Mouse (Mus musculus) CD4-positive helper T cell, adult 2 months (primary cell): ENCODE data around the gene Fut8.
A peak's percentile ranks its signal among the peaks of the same experiment; 100 is the strongest.

Source experiments
- DNase-seq: peaks from one replicate; pipeline ENCODE4 v3.0.0-alpha.2; 2012; ENCODE audit warnings: low read depth, missing footprints, low spot score

Gene Fut8

DNA sequence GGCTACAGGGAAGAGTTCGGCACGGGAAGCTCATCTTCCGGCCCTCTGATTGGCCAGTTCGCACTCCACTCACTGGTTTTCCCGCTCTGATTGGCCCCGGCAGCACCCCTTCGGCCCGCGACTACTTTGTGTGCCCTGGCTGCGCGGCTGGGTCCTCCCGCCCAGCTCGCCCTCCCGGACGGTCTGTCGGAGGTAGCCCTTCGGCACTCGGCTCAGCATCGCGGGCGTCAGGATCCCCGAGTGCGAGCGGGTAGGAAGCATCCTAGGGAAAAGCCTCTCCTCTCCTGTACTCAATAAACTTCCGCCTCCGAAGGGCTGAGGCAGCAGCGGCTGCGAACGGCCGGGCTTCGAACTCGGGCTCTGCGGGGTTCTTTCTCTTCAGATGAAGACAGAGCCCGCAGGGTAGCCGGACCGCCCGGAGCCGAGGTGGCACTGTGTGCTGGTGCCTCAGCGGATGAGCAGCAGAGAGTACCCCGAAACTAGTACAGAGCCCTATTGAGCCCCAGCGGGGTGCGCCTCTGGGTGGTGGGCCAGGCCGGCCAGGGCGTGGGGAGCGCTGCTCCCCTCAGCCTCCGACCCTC lies at the start of gene Fut8:
Gene Fut8, plus strand, starts transcription at position 176 of the 581 bp plus-strand sequence.
- peak; percentile 83 for DNase-seq

DNA sequence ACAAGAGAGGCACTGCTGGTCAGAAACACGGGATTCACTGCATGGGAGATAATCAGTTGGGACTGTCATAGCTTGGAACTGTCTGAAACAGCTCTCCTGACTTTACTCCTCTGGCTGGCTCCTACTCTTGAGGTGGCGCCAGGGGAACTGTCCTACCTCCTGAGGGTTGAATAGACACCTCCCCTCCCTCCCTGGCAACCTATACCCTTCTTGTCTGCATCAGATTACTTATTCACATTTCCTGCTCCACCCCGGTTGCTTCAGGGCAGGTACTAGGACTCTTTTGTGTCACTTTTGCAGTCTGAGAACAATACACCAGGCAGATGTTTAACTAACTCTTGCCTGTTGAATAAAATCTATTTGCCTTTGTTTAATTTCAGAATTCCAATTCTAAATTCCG lies 48.8 kb upstream of the Fut8 start:
- no peak for DNase-seq

DNA sequence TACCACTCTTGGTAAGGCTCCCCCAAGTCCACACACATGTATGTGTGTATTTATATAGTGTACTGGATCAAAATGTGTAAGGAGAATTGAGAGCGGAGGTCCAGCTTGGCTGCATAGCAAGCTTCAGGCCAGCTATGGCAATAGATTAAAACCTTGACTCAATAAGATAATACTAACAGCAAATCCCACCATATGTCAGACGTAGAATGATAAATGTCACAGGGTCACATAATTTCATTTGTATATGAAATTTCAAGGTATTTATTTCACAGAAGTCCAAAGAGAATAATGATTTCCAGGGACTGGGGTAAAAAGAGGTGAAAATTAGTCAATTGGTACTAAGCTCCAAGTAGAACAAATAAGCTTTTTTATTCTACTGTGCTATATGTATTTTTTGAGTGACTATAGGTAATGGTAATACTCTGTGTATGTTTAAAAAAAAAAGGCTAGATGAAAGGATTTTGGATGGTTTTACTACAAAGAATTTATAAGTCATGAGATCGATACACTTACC lies 47.9 kb upstream of the Fut8 start:
- DNase-seq, result no peak

DNA sequence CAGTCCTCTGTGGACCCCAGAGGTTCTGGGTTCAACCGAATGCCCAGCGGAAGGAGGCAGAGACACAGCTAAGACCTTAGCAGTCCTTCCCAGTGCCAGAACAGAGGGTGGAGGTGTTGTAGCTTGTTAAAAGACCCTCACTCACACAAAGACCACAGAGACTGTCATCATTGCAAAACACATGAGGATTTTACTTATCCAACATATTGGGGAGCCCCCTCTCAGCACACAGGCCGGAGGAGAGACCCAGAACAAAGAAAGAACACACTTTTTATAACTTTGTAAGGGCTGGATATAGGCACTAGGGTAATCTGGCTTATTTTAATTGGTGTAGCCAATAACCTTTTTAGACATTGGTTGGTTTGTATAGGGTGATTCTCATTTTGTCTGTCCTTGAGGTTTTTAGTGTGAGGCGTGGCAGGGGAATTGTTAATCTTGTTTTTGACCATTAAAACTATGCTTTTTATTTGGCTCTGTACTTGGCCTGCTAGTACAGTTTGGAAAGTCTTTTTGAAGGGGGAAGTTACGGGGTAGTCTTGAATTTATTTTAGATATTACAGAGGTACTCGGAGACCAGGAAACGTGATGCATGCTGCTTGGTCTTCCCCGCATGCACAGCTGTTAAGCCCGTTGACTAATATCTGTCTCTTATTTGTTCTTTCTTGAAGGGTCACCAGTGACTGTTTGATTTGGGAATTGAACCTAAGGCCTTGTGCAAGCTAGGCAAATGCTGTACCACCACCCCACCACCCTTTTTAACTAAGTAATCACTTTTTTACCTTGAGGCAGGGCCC lies 46.2 kb upstream of the Fut8 start:
- DNase-seq, result no peak

DNA sequence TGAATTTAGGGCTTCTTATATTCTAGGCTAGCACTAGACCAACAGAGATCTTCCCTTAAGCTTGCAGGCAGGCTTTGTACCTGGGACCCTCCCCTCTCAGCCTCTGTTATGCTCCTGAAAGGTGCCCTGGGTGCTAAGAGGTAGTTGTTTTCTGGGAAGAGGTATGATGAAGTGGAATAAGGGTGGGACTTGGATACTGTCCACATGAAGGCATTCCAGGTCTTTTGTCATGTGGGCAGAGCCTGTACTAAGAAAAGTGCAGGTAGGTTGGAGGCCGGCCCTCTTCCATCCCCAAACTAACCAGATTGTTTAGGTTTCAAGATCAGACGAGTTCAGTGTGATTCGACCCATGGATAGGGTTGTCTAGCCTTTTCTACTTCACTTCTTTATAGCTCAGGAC lies 45.2 kb upstream of the Fut8 start:
- DNase-seq, result no peak

DNA sequence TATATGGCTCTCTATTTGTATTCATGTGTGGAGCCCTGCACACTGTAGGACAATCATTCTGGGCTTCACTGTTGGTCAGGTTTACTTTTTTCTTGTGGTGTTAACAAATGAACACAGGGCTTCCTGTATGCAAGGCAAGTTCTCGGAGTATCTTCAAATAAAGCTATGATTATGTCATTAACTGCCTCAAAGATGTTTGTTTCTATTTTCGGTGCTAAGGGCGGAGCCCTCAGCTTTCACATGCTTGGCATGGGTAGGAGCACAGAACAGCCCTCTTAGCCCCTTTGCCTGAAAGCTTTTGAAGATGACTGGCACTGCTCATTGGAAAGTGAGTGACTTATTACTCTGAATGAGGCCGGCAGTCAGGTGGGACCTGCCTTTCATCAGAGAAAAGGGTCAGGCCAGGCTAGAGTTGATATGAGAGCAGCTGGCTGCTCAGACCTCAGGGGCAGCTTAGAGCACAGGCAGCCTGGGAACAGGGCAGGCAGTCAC lies 44.7 kb upstream of the Fut8 start:
- peak; percentile 34 for DNase-seq

DNA sequence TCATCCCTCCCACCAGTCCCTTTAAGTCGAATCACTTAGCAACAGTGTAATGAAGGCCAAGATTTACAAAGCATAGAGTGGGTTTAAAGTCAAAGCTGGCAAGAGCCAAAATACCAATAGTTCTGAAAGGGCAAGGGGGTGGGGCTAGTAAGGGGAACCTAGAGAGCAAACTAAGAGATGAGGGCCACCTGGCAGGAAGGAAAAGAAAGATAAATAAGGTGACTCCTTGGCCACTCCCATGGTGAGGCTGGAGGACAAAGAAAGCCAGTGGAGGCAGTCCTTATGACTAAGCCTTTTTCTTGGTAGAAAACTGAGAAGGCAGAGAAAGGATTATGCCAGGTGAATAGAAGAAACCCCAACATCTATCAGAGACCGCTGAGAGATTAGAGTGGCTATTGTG lies 42.9 kb upstream of the Fut8 start:
- no peak for DNase-seq

DNA sequence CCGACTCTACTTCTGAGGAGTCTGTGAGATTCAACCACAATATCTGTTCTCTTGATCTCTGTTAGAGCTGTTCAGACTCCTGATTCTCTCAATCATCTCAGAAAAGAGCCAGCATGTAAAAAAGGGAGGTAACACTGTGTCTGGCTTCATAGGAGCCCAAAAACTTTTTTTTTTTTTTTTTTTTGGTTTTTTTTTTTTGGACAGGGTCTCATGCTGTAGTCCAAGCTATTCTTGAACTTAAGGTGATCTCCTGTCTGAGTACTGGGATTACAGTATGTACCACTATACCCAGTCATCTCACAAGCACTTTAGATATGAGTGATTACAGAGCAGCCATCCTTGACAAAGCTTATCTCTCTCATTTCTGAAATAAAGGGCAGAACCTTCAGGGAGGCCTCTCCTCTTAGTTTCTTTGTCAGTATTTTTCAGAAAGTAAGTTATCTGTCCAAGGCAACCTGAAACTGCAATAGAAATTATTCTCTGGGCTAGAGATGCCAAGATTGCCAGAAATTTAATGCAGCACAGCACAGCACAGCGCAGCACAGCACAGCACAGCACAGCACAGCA lies 41.3 kb upstream of the Fut8 start:
- no peak for DNase-seq

DNA sequence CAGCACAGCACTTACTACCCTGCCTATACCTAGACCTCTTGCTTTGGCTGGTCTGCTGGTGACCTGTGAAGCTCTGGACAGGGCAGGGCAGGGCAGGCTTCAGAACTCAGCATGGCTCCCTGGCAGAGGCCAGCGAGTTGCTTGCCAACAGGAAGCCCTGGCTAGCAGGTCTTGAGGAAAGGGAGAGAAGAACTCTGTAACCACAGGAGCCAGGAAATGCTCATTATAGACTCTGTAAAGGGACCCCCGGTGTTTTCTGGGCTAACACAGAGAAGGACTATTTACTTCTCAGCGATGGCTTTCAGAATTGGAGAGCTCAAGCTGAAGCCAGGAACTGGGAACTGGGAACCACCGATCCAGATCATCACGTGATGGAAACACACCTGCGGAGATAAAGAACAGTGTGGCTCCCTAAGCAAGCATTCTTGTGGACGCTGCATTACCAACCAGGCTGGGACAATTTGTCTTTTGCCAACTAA lies 40.8 kb upstream of the Fut8 start:
- DNase-seq, result no peak

DNA sequence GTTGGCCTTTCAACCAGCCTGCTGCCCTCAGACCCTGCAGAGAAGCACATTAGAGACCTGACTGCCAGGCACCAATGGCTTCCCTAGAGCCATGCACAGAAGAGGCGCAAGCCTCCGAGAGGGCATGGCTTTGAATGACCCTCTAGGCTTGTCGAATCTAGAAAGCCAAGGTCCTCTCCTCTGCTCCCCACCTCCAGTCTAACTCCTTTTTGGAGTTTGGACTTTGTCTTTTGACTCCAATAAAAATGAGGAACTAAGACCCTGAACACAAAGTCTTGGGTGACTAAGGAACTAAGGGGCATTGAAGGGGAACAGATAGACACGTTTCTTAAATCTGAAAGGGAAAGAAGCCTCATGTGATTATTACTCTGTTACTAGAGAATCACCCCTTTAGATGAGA lies 39.7 kb upstream of the Fut8 start:
- DNase-seq, result no peak

DNA sequence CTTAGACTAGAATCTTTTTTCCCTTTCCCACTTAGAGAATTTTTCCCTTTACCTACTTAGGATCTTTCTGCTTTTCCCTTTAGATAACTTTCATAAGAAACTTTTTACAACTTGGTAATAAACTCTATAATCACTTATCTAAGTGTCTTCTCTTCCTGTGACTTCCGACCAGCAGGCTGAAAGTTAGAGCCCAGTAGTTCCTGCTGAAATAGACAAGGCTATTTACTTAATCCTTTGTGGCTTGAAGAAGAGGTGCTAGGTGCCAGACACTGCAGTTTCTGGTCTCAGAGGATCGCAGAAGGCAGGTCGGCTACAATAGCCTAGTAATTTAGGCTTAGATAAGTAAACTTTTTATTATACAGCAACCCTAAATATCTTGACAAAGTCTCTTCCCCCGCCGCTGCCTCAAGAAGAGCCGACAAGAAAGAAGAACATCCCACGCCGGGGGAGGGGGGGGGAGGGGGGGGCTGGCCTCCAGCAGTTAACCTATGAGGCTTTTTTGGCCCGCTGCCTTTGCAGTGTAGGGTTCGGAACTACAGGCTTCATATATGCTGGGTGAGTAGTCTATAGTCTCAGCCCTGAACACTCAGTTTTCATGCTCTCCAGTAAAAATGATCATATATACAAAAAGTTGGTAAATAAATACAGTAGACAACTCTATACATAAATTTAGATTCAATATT lies 36.3 kb upstream of the Fut8 start:
- DNase-seq, result no peak

DNA sequence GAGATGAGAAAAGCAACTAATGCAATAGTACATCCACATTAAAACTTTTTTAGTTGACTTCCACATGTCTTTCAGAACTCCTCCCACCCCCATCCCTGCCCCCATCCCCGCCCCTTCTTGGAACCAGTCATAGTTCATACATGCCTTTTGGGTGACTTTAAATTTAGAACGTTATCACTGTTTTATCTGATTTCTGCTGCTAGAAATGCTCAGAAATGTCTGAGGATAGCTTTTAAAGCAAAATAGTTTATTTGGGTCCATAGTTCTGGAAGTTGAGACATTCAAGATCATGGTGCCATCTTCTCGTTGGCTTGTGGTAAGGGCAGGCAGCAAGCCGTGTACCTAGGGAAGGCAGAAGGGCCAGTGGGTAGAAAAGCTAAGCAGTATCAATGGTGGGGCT lies 34.8 kb upstream of the Fut8 start:
- DNase-seq, result no peak

DNA sequence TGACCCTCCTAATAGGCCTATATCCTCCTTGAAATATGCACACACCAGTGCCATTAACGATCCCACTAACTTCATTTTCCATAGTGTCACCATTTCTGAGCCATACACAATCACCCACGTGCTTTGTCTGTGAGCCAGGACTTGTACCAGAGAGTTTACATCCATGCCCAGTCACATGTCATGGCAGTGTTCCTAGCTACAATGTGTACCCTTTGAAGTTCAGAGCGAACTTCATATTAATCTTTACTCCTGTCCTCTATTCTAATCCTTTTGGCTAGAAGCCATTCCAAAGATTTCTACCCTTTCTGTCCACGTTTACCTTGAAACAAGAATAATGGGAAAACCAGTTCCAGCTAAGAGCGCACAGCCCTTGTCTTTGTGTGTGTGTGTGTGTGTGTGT lies 31.1 kb upstream of the Fut8 start:
- DNase-seq, result no peak

DNA sequence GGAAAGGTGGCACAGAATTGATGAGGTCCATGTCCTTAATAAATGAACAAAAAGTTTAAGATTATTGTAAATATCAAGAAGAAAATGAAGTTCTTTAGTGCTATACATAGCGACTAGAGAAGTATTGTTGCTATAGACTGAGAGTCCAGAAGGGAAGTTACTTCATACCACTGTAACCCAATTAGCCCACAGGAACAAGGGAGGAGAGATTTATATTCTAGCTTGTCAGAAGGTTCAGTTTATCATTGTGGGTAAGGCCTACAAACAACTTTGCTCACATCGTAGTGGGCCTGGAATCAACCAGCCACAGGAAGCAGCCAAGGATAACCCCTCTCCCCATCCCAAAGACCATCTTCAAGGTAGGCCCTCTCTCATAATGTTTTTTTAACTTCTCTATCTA lies 29.9 kb upstream of the Fut8 start:
- no peak for DNase-seq

DNA sequence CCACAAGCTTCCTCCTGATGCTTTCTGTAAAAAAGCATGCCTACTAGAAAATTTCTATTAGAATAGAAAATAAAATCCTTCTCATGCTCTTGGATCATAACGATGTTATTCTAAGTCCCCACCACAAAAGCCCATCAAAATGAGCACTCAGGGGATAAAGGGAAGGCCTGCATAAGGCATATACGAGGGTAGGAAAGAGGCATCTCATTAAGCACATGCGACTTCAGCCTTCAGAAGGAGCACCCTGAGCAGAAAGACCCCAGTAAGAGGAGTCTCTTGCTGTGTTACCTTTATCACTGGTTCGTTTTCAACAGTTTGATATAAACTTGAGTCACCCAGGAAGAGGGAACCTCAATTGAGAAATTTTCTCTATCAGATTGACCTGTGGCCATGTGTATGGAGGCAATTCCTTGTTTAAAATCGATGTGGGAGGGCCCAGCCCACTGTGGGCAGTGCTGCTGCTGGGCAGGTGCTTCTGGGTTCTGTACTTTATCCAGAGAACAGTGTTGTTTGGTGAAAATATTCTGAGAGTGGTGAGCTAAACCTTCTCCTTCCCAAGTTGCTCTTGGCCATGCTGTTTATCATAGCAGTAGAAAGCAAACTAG lies 29.2 kb upstream of the Fut8 start:
- no peak for DNase-seq

DNA sequence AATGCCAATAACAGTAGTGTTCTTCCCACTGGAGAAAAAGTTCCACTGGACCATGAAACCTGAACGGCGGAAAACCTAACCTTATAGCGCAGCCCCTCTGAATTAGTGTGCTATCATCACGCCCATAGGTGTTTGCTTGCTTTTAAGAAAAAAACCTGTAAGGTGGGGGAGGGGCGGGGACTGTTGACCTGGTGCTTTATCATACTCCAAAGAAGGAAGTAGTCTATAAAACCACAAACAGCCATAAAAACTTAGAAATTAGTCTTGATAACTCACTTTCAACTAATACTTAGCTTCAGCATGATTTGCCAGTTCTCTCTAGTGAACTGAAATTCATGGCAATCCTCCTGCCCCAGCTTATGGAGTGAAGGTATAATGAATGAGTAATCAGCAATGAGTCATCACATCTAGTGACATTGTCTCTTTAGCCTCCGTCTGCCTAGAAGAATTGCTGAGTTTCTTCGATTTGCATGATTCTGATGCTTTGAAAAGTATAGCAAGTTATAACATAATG lies 26.2 kb upstream of the Fut8 start:
- no peak for DNase-seq

DNA sequence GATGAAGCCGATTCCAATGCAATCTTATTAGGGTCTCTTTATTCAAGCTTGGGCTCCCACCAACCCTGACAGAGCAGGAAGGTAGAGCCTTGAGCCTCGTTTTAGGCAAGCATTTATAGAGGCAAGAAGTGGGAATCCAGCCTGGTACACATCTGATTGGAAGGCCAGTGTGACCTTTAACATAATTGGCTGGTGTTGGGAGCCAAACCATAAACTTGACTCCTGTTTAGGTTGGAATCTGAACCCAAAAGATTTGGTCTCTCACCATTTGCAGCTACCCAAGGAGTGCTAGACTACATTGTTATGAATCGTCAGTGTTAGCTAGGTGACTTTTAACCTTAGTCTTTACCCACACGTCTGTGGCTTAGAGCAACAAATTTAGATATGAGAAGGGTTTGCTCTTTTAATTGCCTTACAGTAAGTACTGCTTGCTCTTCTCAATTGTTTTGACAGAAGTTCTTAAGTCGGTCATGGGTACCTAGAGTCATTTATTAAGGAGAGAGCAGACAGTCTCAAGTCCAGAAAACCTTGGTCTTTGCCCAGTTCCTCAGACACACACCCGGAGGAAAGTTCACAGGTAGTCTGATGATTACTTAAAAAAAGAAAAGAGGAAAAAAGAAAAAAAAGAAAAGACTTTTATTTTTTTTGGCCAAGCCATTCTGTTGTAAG lies 23.9 kb upstream of the Fut8 start:
- DNase-seq, result no peak

DNA sequence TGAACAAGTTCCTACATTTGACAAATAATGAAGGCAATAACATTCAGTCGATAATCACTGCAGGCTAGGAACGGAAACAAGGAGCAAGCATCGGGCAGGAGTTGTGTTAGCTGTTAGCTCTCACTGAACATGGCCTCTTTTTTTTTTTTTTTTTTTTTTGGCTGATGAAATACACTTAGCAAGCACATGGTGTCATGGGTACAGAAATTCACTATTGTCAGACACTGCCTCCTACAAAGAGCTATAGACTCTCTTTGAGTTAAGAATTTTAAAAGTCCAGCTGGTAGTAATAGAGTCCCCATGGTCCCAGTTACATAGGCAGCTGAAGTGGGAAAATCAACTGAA lies 23.4 kb upstream of the Fut8 start:
- DNase-seq, result no peak

DNA sequence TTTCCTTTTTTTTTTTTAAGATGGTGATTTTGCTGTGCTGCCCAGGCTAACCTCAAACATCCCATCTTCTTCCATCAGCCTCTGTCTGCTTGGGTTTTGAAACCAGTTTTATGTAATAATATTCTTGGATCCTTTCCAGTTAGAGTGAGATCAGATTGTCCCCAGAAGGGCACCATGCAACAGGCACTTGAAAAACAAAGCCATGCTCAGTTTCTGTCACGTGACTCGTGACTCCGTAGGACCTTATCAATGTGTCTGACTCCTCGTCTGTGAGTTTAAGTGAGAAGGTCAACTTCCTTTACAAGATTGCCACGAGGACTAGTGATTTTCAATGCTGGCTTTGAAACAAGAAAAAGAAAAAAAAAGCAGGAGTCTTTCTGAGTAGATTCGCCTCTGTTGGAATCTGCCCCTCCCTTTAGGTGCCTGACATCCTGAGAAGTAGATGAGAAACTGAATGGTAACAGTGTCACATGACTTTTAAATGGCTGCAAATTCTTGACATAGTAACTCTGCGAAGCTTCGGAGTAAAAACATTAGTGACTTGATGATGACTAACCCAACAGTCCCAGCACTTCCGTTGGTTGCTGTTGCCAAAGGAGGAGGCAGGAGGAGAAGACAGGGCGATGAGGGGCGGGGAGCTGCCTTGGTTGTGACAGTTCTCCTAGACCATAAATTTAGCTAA lies 21.3 kb upstream of the Fut8 start:
- no peak for DNase-seq

DNA sequence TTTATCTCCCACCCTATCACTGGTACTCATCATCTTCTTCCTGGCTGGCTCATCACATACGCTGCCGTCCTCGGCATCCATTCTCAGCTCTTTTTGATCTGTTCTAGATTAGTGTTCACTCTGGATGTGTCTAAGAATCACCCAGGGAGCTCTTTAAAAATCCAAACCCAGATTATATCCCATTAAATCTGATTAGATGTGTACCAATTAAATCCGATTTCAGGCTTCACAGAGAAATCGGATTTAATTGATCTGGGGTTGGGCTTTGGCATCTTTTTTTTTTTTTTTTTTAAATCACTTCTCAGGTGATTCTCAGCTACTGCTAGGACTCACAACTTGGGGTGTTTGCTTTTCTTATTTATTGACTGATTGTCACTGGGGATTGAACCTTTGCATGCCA lies 17.3 kb upstream of the Fut8 start:
- DNase-seq, result no peak
